29 mouse cellular contexts compared by ENCODE assay signal in genomic region chr13:46001356-46001755, GRCm38 (mm10). TPM values are rescaled to one million over a fixed set of nuclear protein-coding genes. Genes with fewer than 3 reads are reported as not detected.
DNase-seq lines count a peak whose midpoint lies in the region; ATAC-seq and TF ChIP-seq lines count a peak whose summit lies in the region.
"Had no signal": no experiment of that assay in that cellular context is flagged by ENCODE, and none has a peak within 500 bp of the region (broad histone marks: within the 10 kb centered on the region; RNA-seq: fewer than 3 reads in every experiment).

No protein-coding gene starts in this region.

- no peak for ATAC-seq in heart, embryonic 11.5 days (replicated peaks; ENCODE audit: insufficient number of reproducible peaks, low FRiP score, low TSS enrichment)
- ATAC-seq: activated CD4-positive, CD25-positive, alpha-beta regulatory T cell, adult 4 months; CD4-positive, CD25-positive, alpha-beta regulatory T cell, adult 4 months; forebrain, embryonic 13.5 days; forebrain, embryonic 16.5 days; hindbrain, postnatal 0 days; inflammation-experienced regulatory T-cells, adult 6 months had no signal

- WGBS in heart, embryonic 11.5 days (ENCODE audit: insufficient replicate concordance): 77% methylated on average over 5 of the region's 5 CpGs

- no peak overlapping the region for H3K27ac ChIP-seq in heart, embryonic 11.5 days (ENCODE audit: low read depth, low read length)
- H3K27ac ChIP-seq in embryonic fibroblast, embryonic 13.5 days (ENCODE audit: insufficient read depth, low read length): peak overlapping the region; percentile 4
- H3K27ac ChIP-seq in layer of hippocampus, adult 2 months: no peak overlapping the region
- H3K27ac ChIP-seq: forebrain, embryonic 10.5 days; forebrain, embryonic 13.5 days; heart, embryonic 15.5 days; hindbrain, embryonic 14.5 days; hindbrain, postnatal 0 days had no signal

- no peak for TF ChIP-seq CTCF in embryonic fibroblast, embryonic 13.5 days (IDR thresholded peaks at IDR 0.05; ENCODE audit: borderline replicate concordance, insufficient read depth, low read length)
- no peak for TF ChIP-seq CTCF in layer of hippocampus, adult 2 months (conservative IDR thresholded peaks at IDR 0.05)

- H3K4me3 ChIP-seq in heart, embryonic 11.5 days (ENCODE audit: low read depth, low read length): no peak overlapping the region
- H3K4me3 ChIP-seq in embryonic fibroblast, embryonic 13.5 days (ENCODE audit: insufficient read depth, low read length): no peak overlapping the region
- H3K4me3 ChIP-seq in layer of hippocampus, adult 2 months: no peak overlapping the region
- H3K4me3 ChIP-seq: forebrain, embryonic 10.5 days; forebrain, embryonic 13.5 days; heart, embryonic 12.5 days; heart, embryonic 15.5 days had no signal

- H3K36me3 ChIP-seq in heart, embryonic 11.5 days (ENCODE audit: control insufficient read depth, insufficient read depth, low read length): no peaks in the 10 kb centered on the region
- H3K36me3 ChIP-seq: forebrain, embryonic 10.5 days; heart, embryonic 12.5 days; heart, embryonic 15.5 days had no signal

- H3K4me2 ChIP-seq in heart, embryonic 11.5 days: no peak overlapping the region
- H3K4me2 ChIP-seq: forebrain, embryonic 13.5 days; heart, embryonic 12.5 days; heart, embryonic 15.5 days; hindbrain, embryonic 14.5 days had no signal

- no peak for TF ChIP-seq POLR2A in embryonic fibroblast, embryonic 13.5 days (IDR thresholded peaks at IDR 0.05; ENCODE audit: low read depth, low read length)

- H3K9ac ChIP-seq in heart, embryonic 11.5 days (ENCODE audit: low read depth, low read length): no peak overlapping the region
- H3K9ac ChIP-seq: forebrain, embryonic 13.5 days; heart, embryonic 12.5 days; heart, embryonic 15.5 days; hindbrain, embryonic 14.5 days had no signal

- H3K27me3 ChIP-seq in heart, embryonic 11.5 days (ENCODE audit: control insufficient read depth, insufficient read depth, low read length): no peaks in the 10 kb centered on the region
- H3K27me3 ChIP-seq: forebrain, embryonic 13.5 days; heart, embryonic 12.5 days; heart, embryonic 15.5 days had no signal

- peaks cover 8% of the 10 kb centered on the region for H3K4me1 ChIP-seq in heart, embryonic 11.5 days (ENCODE audit: control insufficient read depth, insufficient read depth, low read length)
- no peaks in the 10 kb centered on the region for H3K4me1 ChIP-seq in embryonic fibroblast, embryonic 13.5 days (ENCODE audit: control insufficient read depth, insufficient read depth, low read length)

- DNase-seq in heart, adult 11 months: peak; percentile 37
- DNase-seq in NIH3T3 (ENCODE audit: low read depth): peak; percentile 55
- peak; percentile 15 for DNase-seq in adipocyte (ENCODE audit: low spot score)
- no peak for DNase-seq in layer of hippocampus, adult 2 months (ENCODE audit: low spot score in 2 of 2)
- no peak for DNase-seq in ovary, adult 18-20 months (ENCODE audit: low spot score)
- DNase-seq: adrenal gland, postnatal 10 days; adrenal gland, postnatal 36 days; cerebellum, adult 11 months; cerebellum, adult 2 months; cerebellum, adult 9-11 months; cerebellum, postnatal 36 days; embryo, embryonic 11 days; gastrocnemius, postnatal 36 days; heart, postnatal 10 days; heart, postnatal 36 days; kidney, adult 11 months; kidney, adult 8-10 months had no signal

- no peaks in the 10 kb centered on the region for H3K9me3 ChIP-seq in heart, embryonic 11.5 days (replicated peaks; ENCODE audit: control insufficient read depth, low read length)
- H3K9me3 ChIP-seq: forebrain, embryonic 10.5 days; forebrain, embryonic 13.5 days; heart, embryonic 12.5 days; heart, embryonic 15.5 days had no signal

RNA-seq across cellular contexts. Expression of gene Atxn1, which starts 36.5 kb away (rescaled TPM):
- polyA plus RNA-seq in heart, embryonic 11.5 days (2014; fragmentation: Nextera tagmentation; extraction: Ambion mirVana): 3.4 and 6.4 TPM in 2 replicates
- 55.8 and 59.3 TPM in 2 replicates for polyA plus RNA-seq in embryonic fibroblast, embryonic 13.5 days (2011; ENCODE audit: insufficient read length, low read depth, missing spikeins)
- total RNA-seq in layer of hippocampus, adult 2 months (2021): 100 to 1,000 TPM; 128 to 131 TPM

Comparison
In these comparisons a context has a peak if more than half of its experiments do, and no peak if none do; other contexts are left out.
1. DNase-seq: peak in heart, adult 11 months (single experiment), NIH3T3 (single experiment) and adipocyte (single experiment); none in layer of hippocampus, adult 2 months (0 of 2) and ovary, adult 18-20 months (single experiment).